Mouse (Mus musculus) spleen, adult 2 months (tissue): ENCODE measurements around the gene Vmn1r218. TPM values are rescaled to one million over a fixed set of nuclear protein-coding genes. Genes with fewer than 3 reads are reported as not detected.

ENCODE experiments used
- DNase-seq, 2 experiments: peaks; one replicate each; pipeline versions ENCODE4 v3.0.0 to v3.0.0-alpha.2; 2012 to 2021; ENCODE audit warnings: low spot score in 2 of 2, low read depth in 1 of 2
- H3K27ac ChIP-seq: fragments of 200-500 bp; 2 replicates; pipeline ENCODE4 v1.5.1; 2012; ENCODE audit warnings: low read length, inconsistent platforms; ENCODE audit not compliant: insufficient read depth
- H3K27me3 ChIP-seq: fragments of 200-500 bp; 2 replicates; pipeline ENCODE4 v1.6.1; 2012; ENCODE audit warnings: mild to moderate bottlenecking, moderate library complexity, low read length, inconsistent platforms; ENCODE audit not compliant: control insufficient read depth, insufficient read depth
- H3K36me3 ChIP-seq: fragments of 200-500 bp; 2 replicates; pipeline ENCODE4 v1.6.1; 2012; ENCODE audit warnings: mild to moderate bottlenecking, low read length, inconsistent platforms; ENCODE audit not compliant: control insufficient read depth, insufficient read depth
- H3K4me1 ChIP-seq: fragments of 200-500 bp; 2 replicates; pipeline ENCODE4 v1.6.1; 2011; ENCODE audit warnings: inconsistent platforms; ENCODE audit not compliant: control insufficient read depth, insufficient read depth, insufficient read length
- H3K4me3 ChIP-seq: fragments of 200-500 bp; 2 replicates; pipeline ENCODE4 v1.5.1; 2011; ENCODE audit warnings: mild to moderate bottlenecking, inconsistent platforms; ENCODE audit not compliant: insufficient read depth, insufficient read length; ENCODE audit errors: extremely low read depth
- CTCF ChIP-seq: fragments of 200-500 bp; IDR thresholded peaks from 2 replicates; pipeline ENCODE4 v1.5.1; 2011; ENCODE audit warnings: mild to moderate bottlenecking, inconsistent platforms; ENCODE audit not compliant: insufficient read depth, insufficient read length, insufficient replicate concordance; ENCODE audit errors: extremely low read depth
- POLR2A ChIP-seq: fragments of 200-500 bp; IDR thresholded peaks from 2 replicates; pipeline ENCODE4 v1.6.1; 2011; ENCODE audit warnings: low read depth, low read length, inconsistent platforms
- WGBS: fragments of 180-500 bp; shearing (Covaris S2); methylation state at CpG from one replicate; pipeline ENCODE4 v1.1.7; 2018; 5-methylcytosine and 5-hydroxymethylcytosine counted together
- polyA plus RNA-seq: library from polyadenylated mRNA; depleted of rRNA; stranded (reverse); fragments of >200 nt; gene quantifications from 2 replicates; pipeline ENCODE4 v1.2.3, GENCODE M21; 2012; rRNA removed

Vmn1r218 gene
- polyA plus RNA-seq, 1 experiment: not detected

DNA sequence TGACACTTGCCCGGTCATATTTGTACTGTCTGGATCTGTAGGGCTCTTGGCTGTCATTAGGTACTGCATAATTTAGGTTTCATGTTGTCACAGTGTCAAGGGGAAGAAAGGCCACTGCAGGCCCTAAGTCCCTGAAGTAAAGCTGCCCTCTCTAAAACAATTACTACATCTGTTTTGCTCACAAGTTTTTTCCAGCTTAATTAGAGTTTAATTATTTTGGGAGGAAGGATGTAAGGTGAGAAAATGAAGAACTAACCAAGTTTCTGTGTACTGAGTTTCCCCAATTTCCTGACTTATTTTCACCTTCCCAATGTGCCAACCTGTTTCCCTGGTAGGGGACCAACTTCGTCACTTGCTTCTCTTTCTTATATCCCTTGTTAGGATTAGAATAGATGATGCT is 54.9 kb downstream of the Vmn1r218 start, which contains the start of gene Vmn1r220:
TSS of gene Vmn1r220 (minus strand) at position 101 of the 400 bp plus-strand sequence.
- 81% methylated on average over 2 of the region's 2 CpGs for WGBS
- Histone ChIP-seq H3K27ac (no peak within 1 kb of the TSS), H3K27me3 (no peaks in the 10 kb centered on the region), H3K4me1 (no peaks in the 10 kb centered on the region), H3K4me3 (no peak within 1 kb of the TSS), H3K36me3 (no peaks in the 10 kb centered on the region)
- TF ChIP-seq POLR2A: no peak
- no peak for TF ChIP-seq CTCF
- no peak for DNase-seq

Other genes with a start within 250 kb of the Vmn1r218 start
- gene Vmn1r212, start 248.9 kb upstream of the Vmn1r218 start, polyA plus RNA-seq: not detected in 2 replicates
- gene Vmn1r213, start 125.5 kb upstream of the Vmn1r218 start, polyA plus RNA-seq: not detected in 2 replicates
- gene Vmn1r214, start 102.7 kb upstream of the Vmn1r218 start, polyA plus RNA-seq: not detected in 2 replicates
- not detected in 2 replicates for gene Vmn1r215, start 65.1 kb upstream of the Vmn1r218 start, polyA plus RNA-seq
- gene Vmn1r217, start 14.9 kb upstream of the Vmn1r218 start, polyA plus RNA-seq: not detected in 2 replicates
- gene Vmn1r219, start 26.2 kb downstream of the Vmn1r218 start, polyA plus RNA-seq: not detected in 2 replicates
- not detected in 2 replicates for gene Vmn1r220, start 54.8 kb downstream of the Vmn1r218 start, polyA plus RNA-seq
- not detected in 2 replicates for gene Vmn1r221, start 81.0 kb downstream of the Vmn1r218 start, polyA plus RNA-seq
- not detected in 2 replicates for gene Vmn1r222, start 102.8 kb downstream of the Vmn1r218 start, polyA plus RNA-seq
- not detected in 2 replicates for gene Vmn1r223, start 114.0 kb downstream of the Vmn1r218 start, polyA plus RNA-seq
- gene Zfp322a, start 236.1 kb downstream of the Vmn1r218 start, polyA plus RNA-seq: 0.70 and 0.90 TPM in 2 replicates